Mouse (Mus musculus): ENCODE measurements around the gene Notch2.

GRCm38 (mm10) chr3:97993920-97994545 is 19.3 kb upstream of the Notch2 start:
- TF ChIP-seq CTCF (conservative IDR thresholded peaks at IDR 0.05 in 1 of 2, IDR thresholded peaks at IDR 0.05 in 1 of 2; ENCODE audit: low read depth in 2 of 2, low read length in 2 of 2) (no peak), RAD21 (IDR thresholded peaks at IDR 0.05; ENCODE audit: low read depth, low read length) (no peak), POLR2A (IDR thresholded peaks at IDR 0.05; ENCODE audit: low read depth, low read length) (no peak), NRF1 (IDR thresholded peaks at IDR 0.05; ENCODE audit: low read depth, low read length) (no peak), TCF12 (IDR thresholded peaks at IDR 0.05; ENCODE audit: low read depth, low read length) (no peak), ZKSCAN1 (IDR thresholded peaks at IDR 0.05; ENCODE audit: borderline replicate concordance, low read depth, low read length) (no peak), MEF2A (IDR thresholded peaks at IDR 0.05; ENCODE audit: borderline replicate concordance, low read depth, low read length) (no peak), PAX5 (IDR thresholded peaks at IDR 0.05; ENCODE audit: low read length) (no peak), MYC (IDR thresholded peaks at IDR 0.05; ENCODE audit: low read depth, low read length) (no peak)

All from CH12.LX (cell line).